Mouse (Mus musculus) C2C12 (cell line): Measurements from ENCODE around the gene Ppp2r5e.

Experiments
- CEBPB ChIP-seq: IDR thresholded peaks from one replicate; pipeline ENCODE4 v1.6.1; 2011; ENCODE audit warnings: low read depth, mild to moderate bottlenecking, control low read depth, moderate library complexity
- CTCF ChIP-seq: IDR thresholded peaks from one replicate; pipeline ENCODE4 v1.5.1; 2011; ENCODE audit not compliant: control insufficient read depth, insufficient read depth, insufficient read length
- FOSL1 ChIP-seq: IDR thresholded peaks from one replicate; pipeline ENCODE4 v1.8.0; 2011; ENCODE audit warnings: mild to moderate bottlenecking, low read length; ENCODE audit not compliant: poor library complexity, insufficient read depth, severe bottlenecking
- MAX ChIP-seq: IDR thresholded peaks from one replicate; pipeline ENCODE4 v1.6.1; 2011; ENCODE audit warnings: mild to moderate bottlenecking, control low read depth
- MYOD1 ChIP-seq: IDR thresholded peaks from one replicate; pipeline ENCODE4 v1.6.1; 2011; ENCODE audit warnings: low read depth; ENCODE audit not compliant: control insufficient read depth, insufficient read length
- MYOG ChIP-seq: IDR thresholded peaks from one replicate; pipeline ENCODE4 v1.6.1; 2011; ENCODE audit not compliant: control insufficient read depth, insufficient read length; ENCODE audit errors: extremely low read depth
- USF1 ChIP-seq: IDR thresholded peaks from one replicate; pipeline ENCODE4 v1.6.1; 2011; ENCODE audit warnings: low read depth, mild to moderate bottlenecking, control low read depth, moderate library complexity

DNA sequence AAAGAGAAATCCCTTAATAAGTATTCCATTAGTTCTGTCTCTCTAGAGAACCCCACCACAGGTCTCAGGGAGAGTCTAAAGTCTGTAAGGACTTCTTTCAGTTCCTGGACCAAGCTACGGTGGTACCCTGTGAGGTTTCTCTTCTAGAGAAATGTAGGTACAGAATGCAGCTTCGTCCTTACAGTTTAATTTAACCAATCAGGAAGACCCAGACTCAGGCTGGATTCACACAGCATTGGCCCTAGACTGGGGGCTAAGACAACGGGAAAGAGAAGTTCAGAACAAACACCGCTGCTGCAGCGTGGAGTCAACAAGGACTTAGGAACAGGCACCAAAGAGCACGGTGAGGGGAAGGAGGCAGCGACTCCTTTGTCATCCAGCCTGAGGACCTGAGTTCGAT is 20.8 kb upstream of the Ppp2r5e start:
- TF ChIP-seq CEBPB: no peak
- TF ChIP-seq CTCF: no peak
- no peak for TF ChIP-seq MYOD1
- no peak for TF ChIP-seq MAX
- no peak for TF ChIP-seq USF1
- no peak for TF ChIP-seq MYOG
- TF ChIP-seq FOSL1: no peak
